Mouse (Mus musculus): Measurements from ENCODE around the gene Rabggta. TPM values are rescaled to one million over a fixed set of nuclear protein-coding genes. Genes with fewer than 3 reads are reported as not detected.

Rabggta gene
- total RNA-seq, 1 experiment = 34.0 TPM

- Histone ChIP-seq H3K27ac (ENCODE audit: insufficient read depth, low read depth, low read length, poor library complexity, severe bottlenecking) (no peak overlapping the region), H3K9ac (ENCODE audit: insufficient read depth, low read depth, low read length, poor library complexity, severe bottlenecking) (no peak overlapping the region), H3K4me1 (ENCODE audit: control insufficient read depth in 2 of 2, insufficient read depth in 2 of 2, low read length in 2 of 2, poor library complexity in 1 of 2) (peaks cover 14 to 43% of the 10 kb centered on the region in 2 experiments), H3K36me3 (ENCODE audit: control insufficient read depth, insufficient read depth, low read length, poor library complexity, severe bottlenecking) (peaks cover 19% of the 10 kb centered on the region), H3K4me3 (ENCODE audit: insufficient read depth in 1 of 2, low read depth in 1 of 2, low read length in 2 of 2, poor library complexity in 1 of 2, severe bottlenecking in 1 of 2) (peak overlapping the region; percentile 54 to 57), H3K9me3 (ENCODE audit: control insufficient read depth, insufficient read depth, low read depth, low read length) (no peaks in the 10 kb centered on the region)
- in situ Hi-C loops (cut with MboI; ENCODE audit: low sequenced_read_pairs in 2 of 2, unreplicated experiment in 2 of 2) = no loop called here
- DNase-seq (ENCODE audit: low read depth, low spot score) = peak; percentile 47
- no peak for TF ChIP-seq ZNF384 (IDR thresholded peaks at IDR 0.05; ENCODE audit: low read depth, low read length)
- TF ChIP-seq CHD2 (IDR thresholded peaks at IDR 0.05; ENCODE audit: low read depth, low read length) = no peak
- no peak for TF ChIP-seq HCFC1 (IDR thresholded peaks at IDR 0.05; ENCODE audit: borderline replicate concordance, insufficient read depth, low read length)
- no peak for TF ChIP-seq ZC3H11A (IDR thresholded peaks at IDR 0.05; ENCODE audit: borderline replicate concordance, low read depth, low read length)
- no peak for TF ChIP-seq MAFK (IDR thresholded peaks at IDR 0.05; ENCODE audit: insufficient read depth, low read depth, low read length)
These were observed 8.9 kb downstream of the Rabggta start for GRCm38 (mm10) chr14:55713007-55713728.

- Histone ChIP-seq H3K4me3 (ENCODE audit: insufficient read depth in 1 of 2, low read depth in 1 of 2, low read length in 2 of 2, poor library complexity in 1 of 2, severe bottlenecking in 1 of 2) (peak overlapping the region; percentile 0 to 30; a peak in 1 of 4 replicates), H3K4me1 (ENCODE audit: control insufficient read depth in 2 of 2, insufficient read depth in 2 of 2, low read length in 2 of 2, poor library complexity in 1 of 2) (peaks cover 14 to 43% of the 10 kb centered on the region in 2 experiments), H3K9me3 (ENCODE audit: control insufficient read depth, insufficient read depth, low read depth, low read length) (no peaks in the 10 kb centered on the region), H3K9ac (ENCODE audit: insufficient read depth, low read depth, low read length, poor library complexity, severe bottlenecking) (no peak overlapping the region), H3K27ac (ENCODE audit: insufficient read depth, low read depth, low read length, poor library complexity, severe bottlenecking) (no peak overlapping the region), H3K36me3 (ENCODE audit: control insufficient read depth, insufficient read depth, low read length, poor library complexity, severe bottlenecking) (peaks cover 8% of the 10 kb centered on the region)
- no peak for DNase-seq (ENCODE audit: low read depth, low spot score)
- TF ChIP-seq ZNF384 (IDR thresholded peaks at IDR 0.05; ENCODE audit: low read depth, low read length) (no peak), MAFK (IDR thresholded peaks at IDR 0.05; ENCODE audit: insufficient read depth, low read depth, low read length) (no peak), CHD2 (IDR thresholded peaks at IDR 0.05; ENCODE audit: low read depth, low read length) (no peak), HCFC1 (IDR thresholded peaks at IDR 0.05; ENCODE audit: borderline replicate concordance, insufficient read depth, low read length) (no peak), ZC3H11A (IDR thresholded peaks at IDR 0.05; ENCODE audit: borderline replicate concordance, low read depth, low read length) (no peak)
- in situ Hi-C loops (cut with MboI; ENCODE audit: low sequenced_read_pairs in 2 of 2, unreplicated experiment in 2 of 2) = no loop called here
These were observed 10.3 kb downstream of the Rabggta start for GRCm38 (mm10) chr14:55711786-55712185.

GRCm38 (mm10) chr14:55709509-55709908, 12.6 kb downstream of the Rabggta start:
- H3K4me3 ChIP-seq (ENCODE audit: insufficient read depth in 1 of 2, low read depth in 1 of 2, low read length in 2 of 2, poor library complexity in 1 of 2, severe bottlenecking in 1 of 2) = peak overlapping the region in 1 of 2 experiments; percentile 6; a peak in 1 of 4 replicates
- peak; percentile 58 for DNase-seq (ENCODE audit: low read depth, low spot score)
- H3K9ac ChIP-seq (ENCODE audit: insufficient read depth, low read depth, low read length, poor library complexity, severe bottlenecking) = no peak overlapping the region
- in situ Hi-C loops (cut with MboI; ENCODE audit: low sequenced_read_pairs in 2 of 2, unreplicated experiment in 2 of 2) = no loop called here
- peaks cover 9 to 47% of the 10 kb centered on the region in 2 experiments for H3K4me1 ChIP-seq (ENCODE audit: control insufficient read depth in 2 of 2, insufficient read depth in 2 of 2, low read length in 2 of 2, poor library complexity in 1 of 2)
- TF ChIP-seq HCFC1 (IDR thresholded peaks at IDR 0.05; ENCODE audit: borderline replicate concordance, insufficient read depth, low read length) (0 out of 2 replicates have a peak, but pooled peaks have one; percentile 26), CHD2 (IDR thresholded peaks at IDR 0.05; ENCODE audit: low read depth, low read length) (peak; percentile 14; the same call in 1 of the 2 replicates), MAFK (IDR thresholded peaks at IDR 0.05; ENCODE audit: insufficient read depth, low read depth, low read length) (no peak)
- no peaks in the 10 kb centered on the region for H3K36me3 ChIP-seq (ENCODE audit: control insufficient read depth, insufficient read depth, low read length, poor library complexity, severe bottlenecking)
- H3K27ac ChIP-seq (ENCODE audit: insufficient read depth, low read depth, low read length, poor library complexity, severe bottlenecking) = peak overlapping the region; percentile 14; the same call in 1 of the 2 replicates
- H3K9me3 ChIP-seq (ENCODE audit: control insufficient read depth, insufficient read depth, low read depth, low read length) = no peaks in the 10 kb centered on the region

- H3K36me3 ChIP-seq (ENCODE audit: control insufficient read depth, insufficient read depth, low read length, poor library complexity, severe bottlenecking) = 0 out of 2 replicates have a peak, but pooled peaks cover 2% of the 10 kb centered on the region
- no peak overlapping the region for H3K9ac ChIP-seq (ENCODE audit: insufficient read depth, low read depth, low read length, poor library complexity, severe bottlenecking)
- no peak overlapping the region for H3K4me3 ChIP-seq (ENCODE audit: insufficient read depth in 1 of 2, low read depth in 1 of 2, low read length in 2 of 2, poor library complexity in 1 of 2, severe bottlenecking in 1 of 2)
- DNase-seq (ENCODE audit: low read depth, low spot score) = no peak
- in situ Hi-C loops (cut with MboI; ENCODE audit: low sequenced_read_pairs in 2 of 2, unreplicated experiment in 2 of 2) = no loop called here
- peaks cover 9 to 45% of the 10 kb centered on the region in 2 experiments for H3K4me1 ChIP-seq (ENCODE audit: control insufficient read depth in 2 of 2, insufficient read depth in 2 of 2, low read length in 2 of 2, poor library complexity in 1 of 2)
- TF ChIP-seq MAFK (IDR thresholded peaks at IDR 0.05; ENCODE audit: insufficient read depth, low read depth, low read length) (no peak), HCFC1 (IDR thresholded peaks at IDR 0.05; ENCODE audit: borderline replicate concordance, insufficient read depth, low read length) (no peak), ZC3H11A (IDR thresholded peaks at IDR 0.05; ENCODE audit: borderline replicate concordance, low read depth, low read length) (no peak), CHD2 (IDR thresholded peaks at IDR 0.05; ENCODE audit: low read depth, low read length) (no peak), ZNF384 (IDR thresholded peaks at IDR 0.05; ENCODE audit: low read depth, low read length) (no peak)
- H3K27ac ChIP-seq (ENCODE audit: insufficient read depth, low read depth, low read length, poor library complexity, severe bottlenecking) = no peak overlapping the region
- H3K9me3 ChIP-seq (ENCODE audit: control insufficient read depth, insufficient read depth, low read depth, low read length) = no peaks in the 10 kb centered on the region
These were observed 14.7 kb downstream of the Rabggta start for GRCm38 (mm10) chr14:55707397-55707796.

All from ES-E14 (cell line).